ENCODE assay signal across 8 mouse cellular contexts in the genomic region with DNA sequence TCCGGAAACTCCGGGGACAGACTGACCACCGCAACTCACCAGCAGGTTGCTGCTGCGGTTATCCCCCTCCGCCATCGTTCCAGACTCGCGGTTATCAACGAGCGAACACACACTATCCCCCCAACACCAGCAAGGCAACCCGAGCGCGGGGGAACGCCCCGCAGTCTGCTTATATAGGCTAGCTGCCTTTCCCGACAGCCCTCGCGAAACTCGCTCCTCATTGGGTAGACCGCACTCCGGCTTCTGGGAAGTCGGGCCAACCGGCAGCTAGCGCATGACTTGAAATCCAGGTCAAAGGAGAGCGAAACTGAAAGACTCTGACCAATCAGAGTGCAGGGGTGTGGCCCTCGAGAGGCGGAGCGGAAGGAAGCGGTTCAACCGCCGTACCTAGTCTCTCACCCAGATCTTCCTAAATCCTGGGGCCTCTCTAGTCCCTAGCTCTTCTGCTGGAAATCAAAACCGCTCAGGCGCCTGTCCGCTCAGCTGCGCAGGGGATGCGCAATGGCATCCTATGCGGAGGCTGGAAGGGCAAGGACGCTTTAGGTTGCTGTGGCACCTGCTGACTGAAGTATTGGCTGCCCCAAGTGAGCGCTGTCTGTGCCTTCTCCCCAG. TPM values are rescaled to one million over a fixed set of nuclear protein-coding genes. Genes with fewer than 3 reads are reported as not detected.
DNase-seq lines count a peak whose midpoint lies in the region; ATAC-seq and TF ChIP-seq lines count a peak whose summit lies in the region.

TSS of gene Arl6ip1 (minus strand) at position 233 of the 612 bp plus-strand sequence.

- no peak for TF ChIP-seq RAD21 in MEL (IDR thresholded peaks at IDR 0.05; ENCODE audit: low read depth, low read length)

- under 1% methylated on average over 39 of the region's 39 CpGs for WGBS in lung, embryonic 16.5 days

- H3K4me1 ChIP-seq in MEL (ENCODE audit: control insufficient read depth in 1 of 2, insufficient read depth in 2 of 2, low read length in 2 of 2): peaks cover 0 to 14% of the 10 kb centered on the region in 2 experiments; a peak in 3 of 4 replicates
- peaks cover 18% of the 10 kb centered on the region for H3K4me1 ChIP-seq in lung, embryonic 16.5 days (replicated peaks; ENCODE audit: control insufficient read depth, insufficient read depth, low read length)

- TF ChIP-seq POLR2A in MEL (IDR thresholded peaks at IDR 0.05; ENCODE audit: control insufficient read depth in 1 of 2, insufficient read depth in 1 of 2, low read depth in 1 of 2, low read length in 2 of 2, poor library complexity in 1 of 2): peak; percentile 98 to 100

- H3K36me3 ChIP-seq in MEL (ENCODE audit: control insufficient read depth in 1 of 2, insufficient read depth in 2 of 2, low read length in 2 of 2): peaks cover under 1 to 31% of the 10 kb centered on the region in 2 experiments; a peak in 3 of 4 replicates
- peaks cover 7% of the 10 kb centered on the region for H3K36me3 ChIP-seq in lung, embryonic 16.5 days (ENCODE audit: control insufficient read depth, insufficient read depth, low read length)

- DNase-seq in MEL (ENCODE audit: low read depth, low spot score): peak; percentile 99
- DNase-seq in cerebellum, adult 8-10 months: peak; percentile 92
- peak; percentile 99 for DNase-seq in forelimb bud, embryonic 11.5 days (ENCODE audit: low read depth, low spot score)
- DNase-seq in layer of hippocampus, adult 9-10 months (ENCODE audit: low spot score): peak; percentile 88
- peak; percentile 93 for DNase-seq in ovary, postnatal 10 days (ENCODE audit: low spot score)
- peak; percentile 97 to 99 for DNase-seq in thymus, postnatal 10 days (ENCODE audit: low spot score in 2 of 2)

- no peaks in the 10 kb centered on the region for H3K27me3 ChIP-seq in MEL (ENCODE audit: control insufficient read depth in 1 of 2, insufficient read depth in 2 of 2, low read length in 2 of 2)
- no peaks in the 10 kb centered on the region for H3K27me3 ChIP-seq in lung, embryonic 16.5 days (ENCODE audit: control insufficient read depth, insufficient read depth, low read depth, low read length)

- peak within 1 kb of the TSS; percentile 88 to 91 for H3K4me3 ChIP-seq in MEL (ENCODE audit: control insufficient read depth in 1 of 2, insufficient read depth in 1 of 2, low read depth in 2 of 2, low read length in 2 of 2)
- H3K4me3 ChIP-seq in lung, embryonic 16.5 days (ENCODE audit: low read length): peak within 1 kb of the TSS; percentile 93

- H3K4me2 ChIP-seq in lung, embryonic 16.5 days (ENCODE audit: low read depth, low read length): peak within 1 kb of the TSS; percentile 78

- peaks cover 27% of the 10 kb centered on the region for H3K79me2 ChIP-seq in MEL (ENCODE audit: control insufficient read depth, insufficient read depth, low read length, poor library complexity)

- H3K27ac ChIP-seq in MEL (ENCODE audit: control insufficient read depth, low read depth, low read length): peak within 1 kb of the TSS; percentile 93
- peak within 1 kb of the TSS; percentile 95 for H3K27ac ChIP-seq in lung, embryonic 16.5 days (ENCODE audit: low read length)

- TF ChIP-seq EP300 in MEL (IDR thresholded peaks at IDR 0.05; ENCODE audit: low read depth in 1 of 2, low read length in 2 of 2): peak in 1 of 2 experiments; percentile 89; a peak in 2 of 4 replicates

- H3K9ac ChIP-seq in MEL (ENCODE audit: control insufficient read depth, low read depth, low read length, poor library complexity, severe bottlenecking): peak within 1 kb of the TSS; percentile 94
- peak within 1 kb of the TSS; percentile 96 for H3K9ac ChIP-seq in lung, embryonic 16.5 days (ENCODE audit: low read length)

- 0 out of 6 replicates have a peak, but pooled peaks of 1 of the 3 experiments have one; percentile 3 for TF ChIP-seq CTCF in MEL (IDR thresholded peaks at IDR 0.05 in 2 of 3, conservative IDR thresholded peaks at IDR 0.05 in 1 of 3; ENCODE audit: control insufficient read depth in 1 of 3, insufficient read depth in 1 of 3, low read depth in 2 of 3, low read length in 3 of 3, poor library complexity in 1 of 3, severe bottlenecking in 1 of 3)

- no peaks in the 10 kb centered on the region for H3K9me3 ChIP-seq in MEL (replicated peaks; ENCODE audit: insufficient read depth, low read length)
- no peaks in the 10 kb centered on the region for H3K9me3 ChIP-seq in lung, embryonic 16.5 days (ENCODE audit: control insufficient read depth, low read length)

- ATAC-seq in hematopoietic stem cell, adult 5-6 weeks (replicated peaks in 1 of 2; ENCODE audit: insufficient read depth in 1 of 2, low FRiP score in 2 of 2, low TSS enrichment in 1 of 2, low read depth in 1 of 2, poor library complexity in 2 of 2, severe bottlenecking in 2 of 2): peak; percentile 97 to 98
- ATAC-seq in lung, embryonic 16.5 days (ENCODE audit: low read depth): peak; percentile 100

TF ChIP-seq in MEL, 35 proteins besides CTCF, POLR2A, EP300 and RAD21:
- peak; percentile 85 for TF ChIP-seq SIN3A (IDR thresholded peaks at IDR 0.05; ENCODE audit: low read length)
- peak; percentile 98 for TF ChIP-seq TBP (IDR thresholded peaks at IDR 0.05; ENCODE audit: low read depth, low read length)
- peak; percentile 39 for TF ChIP-seq CHD2 (IDR thresholded peaks at IDR 0.05; ENCODE audit: low read length)
- TF ChIP-seq JUND (IDR thresholded peaks at IDR 0.05; ENCODE audit: low read depth, low read length): no peak
- TF ChIP-seq NRF1 (IDR thresholded peaks at IDR 0.05; ENCODE audit: insufficient read depth, low read depth, low read length, poor library complexity, severe bottlenecking): peak; percentile 67
- peak; percentile 95 for TF ChIP-seq MYB (IDR thresholded peaks at IDR 0.05; ENCODE audit: low read depth, low read length)
- TF ChIP-seq ZKSCAN1 (IDR thresholded peaks at IDR 0.05; ENCODE audit: low read depth, low read length): no peak
- no peak for TF ChIP-seq BHLHE40 (IDR thresholded peaks at IDR 0.05; ENCODE audit: borderline replicate concordance, low read depth, low read length)
- TF ChIP-seq USF2 (IDR thresholded peaks at IDR 0.05; ENCODE audit: borderline replicate concordance in 1 of 2, insufficient read depth in 1 of 2, low read depth in 1 of 2, low read length in 2 of 2): no peak
- peak; percentile 41 for TF ChIP-seq MAX (IDR thresholded peaks at IDR 0.05; ENCODE audit: low read length)
- no peak for TF ChIP-seq UBTF (IDR thresholded peaks at IDR 0.05; ENCODE audit: borderline replicate concordance, insufficient read depth, low read depth, low read length)
- no peak for TF ChIP-seq GATA1 (IDR thresholded peaks at IDR 0.05; ENCODE audit: low read depth, low read length)
- peak; percentile 23; the same call in 1 of the 2 replicates for TF ChIP-seq E2F4 (IDR thresholded peaks at IDR 0.05; ENCODE audit: borderline replicate concordance, low read depth, low read length)
- TF ChIP-seq RCOR1 (IDR thresholded peaks at IDR 0.05; ENCODE audit: low read depth, low read length): peak; percentile 86
- TF ChIP-seq TCF12 (IDR thresholded peaks at IDR 0.05; ENCODE audit: low read depth, low read length): peak; percentile 61; the same call in 1 of the 2 replicates
- TF ChIP-seq POLR2AphosphoS5 (IDR thresholded peaks at IDR 0.05; ENCODE audit: borderline replicate concordance, low read depth, low read length): peak; percentile 94
- TF ChIP-seq SMC3 (IDR thresholded peaks at IDR 0.05; ENCODE audit: low read depth, low read length): no peak
- no peak for TF ChIP-seq MAZ (IDR thresholded peaks at IDR 0.05; ENCODE audit: low read depth, low read length)
- no peak for TF ChIP-seq GABPA (IDR thresholded peaks at IDR 0.05; ENCODE audit: low read depth, low read length)
- peak; percentile 95 for TF ChIP-seq POLR2AphosphoS2 (IDR thresholded peaks at IDR 0.05; ENCODE audit: low read length)
- peak; percentile 71 for TF ChIP-seq TAL1 (IDR thresholded peaks at IDR 0.05; ENCODE audit: low read length)
- TF ChIP-seq MAFK (IDR thresholded peaks at IDR 0.05; ENCODE audit: borderline replicate concordance, low read depth, low read length): no peak
- peak; percentile 44; the same call in 1 of the 2 replicates for TF ChIP-seq USF1 (IDR thresholded peaks at IDR 0.05; ENCODE audit: low read depth, low read length)
- TF ChIP-seq ETS1 (IDR thresholded peaks at IDR 0.05; ENCODE audit: low read depth, low read length): no peak; the same call in 1 of the 2 replicates
- no peak for TF ChIP-seq CHD1 (IDR thresholded peaks at IDR 0.05; ENCODE audit: low read depth, low read length)
- TF ChIP-seq ZC3H11A (IDR thresholded peaks at IDR 0.05; ENCODE audit: low read depth, low read length): no peak
- no peak; the same call in none of the 2 replicates for TF ChIP-seq KAT2A (conservative IDR thresholded peaks at IDR 0.05; ENCODE audit: low read depth, low read length)
- TF ChIP-seq MYC (IDR thresholded peaks at IDR 0.05; ENCODE audit: low read depth, low read length): peak; percentile 57; the same call in 1 of the 2 replicates
- peak; percentile 82 for TF ChIP-seq HCFC1 (IDR thresholded peaks at IDR 0.05; ENCODE audit: low read depth, low read length)
- TF ChIP-seq ZNF384 (IDR thresholded peaks at IDR 0.05; ENCODE audit: low read depth, low read length): no peak
- peak; percentile 99 for TF ChIP-seq ZMIZ1 (IDR thresholded peaks at IDR 0.05; ENCODE audit: low read depth, low read length)
- peak; percentile 100 for TF ChIP-seq NELFE (IDR thresholded peaks at IDR 0.05; ENCODE audit: low read depth, low read length)
- peak; percentile 59 for TF ChIP-seq ELF1 (IDR thresholded peaks at IDR 0.05; ENCODE audit: low read depth, low read length)
- TF ChIP-seq MEF2A (IDR thresholded peaks at IDR 0.05; ENCODE audit: extremely low read depth, insufficient replicate concordance, low read depth, low read length, poor library complexity, severe bottlenecking): 0 out of 2 replicates have a peak, but pooled peaks have one; percentile 33
- peak; percentile 83 for TF ChIP-seq MXI1 (IDR thresholded peaks at IDR 0.05; ENCODE audit: low read depth, low read length)
TF ChIP-seq in MEL: peak in this region for 20.

RNA-seq across cellular contexts. Expression of gene Arl6ip1, which starts in this region (rescaled TPM):
- total RNA-seq in MEL (2012; rRNA removed): 199 and 201 TPM in 2 replicates
- polyA plus RNA-seq in MEL (2012; ENCODE audit: insufficient read depth in 1 of 2, insufficient read length in 2 of 2, low read depth in 1 of 2, low replicate concordance in 2 of 2, missing spikeins in 1 of 2): 100 to 1,000 TPM in 1 of 2 experiments, 10 to 100 TPM in 1; 89.7 to 188 TPM
- 189 and 223 TPM in 2 replicates for total RNA-seq in hematopoietic stem cell, adult 5-6 weeks (2017)
- 530 and 633 TPM in 2 replicates for polyA plus RNA-seq in lung, embryonic 16.5 days (2015; fragmentation: Nextera tagmentation; extraction: Ambion mirVana)

Comparison
In these comparisons a context has a peak if more than half of its experiments do, and no peak if none do; other contexts are left out.
1. Peak in every context shown above with its lines: DNase-seq, ATAC-seq, H3K4me3 ChIP-seq and H3K27ac ChIP-seq.